Mouse (Mus musculus) activated CD4-positive, CD25-positive, alpha-beta regulatory T cell, adult 4 months (primary cell): ENCODE measurements around the gene 1600002K03Rik. TPM values are rescaled to one million over a fixed set of nuclear protein-coding genes. Genes with fewer than 3 reads are reported as not detected.
"Not testable (repeated sequence)": the region's sequence is repeated elsewhere in the genome, so short reads cannot be mapped to it uniquely, and the experiment has no call there.

Experiments used
- ATAC-seq: one replicate; pipeline ENCODE4 v1.8.0; 2017
- polyA plus RNA-seq, 2 experiments: library from polyadenylated mRNA; unstranded; fragments of 100-300 nt; shearing (Covaris generic); gene quantifications; one replicate each; pipeline ENCODE4 v1.2.1; 2017

Gene 1600002K03Rik
- polyA plus RNA-seq, 2 experiments from 2014 or later: 18.0 to 22.7 TPM

- ATAC-seq: no peak
These were observed 17.5 kb upstream of the 1600002K03Rik start for GRCm38 (mm10) chr10:80155277-80155676.

DNA sequence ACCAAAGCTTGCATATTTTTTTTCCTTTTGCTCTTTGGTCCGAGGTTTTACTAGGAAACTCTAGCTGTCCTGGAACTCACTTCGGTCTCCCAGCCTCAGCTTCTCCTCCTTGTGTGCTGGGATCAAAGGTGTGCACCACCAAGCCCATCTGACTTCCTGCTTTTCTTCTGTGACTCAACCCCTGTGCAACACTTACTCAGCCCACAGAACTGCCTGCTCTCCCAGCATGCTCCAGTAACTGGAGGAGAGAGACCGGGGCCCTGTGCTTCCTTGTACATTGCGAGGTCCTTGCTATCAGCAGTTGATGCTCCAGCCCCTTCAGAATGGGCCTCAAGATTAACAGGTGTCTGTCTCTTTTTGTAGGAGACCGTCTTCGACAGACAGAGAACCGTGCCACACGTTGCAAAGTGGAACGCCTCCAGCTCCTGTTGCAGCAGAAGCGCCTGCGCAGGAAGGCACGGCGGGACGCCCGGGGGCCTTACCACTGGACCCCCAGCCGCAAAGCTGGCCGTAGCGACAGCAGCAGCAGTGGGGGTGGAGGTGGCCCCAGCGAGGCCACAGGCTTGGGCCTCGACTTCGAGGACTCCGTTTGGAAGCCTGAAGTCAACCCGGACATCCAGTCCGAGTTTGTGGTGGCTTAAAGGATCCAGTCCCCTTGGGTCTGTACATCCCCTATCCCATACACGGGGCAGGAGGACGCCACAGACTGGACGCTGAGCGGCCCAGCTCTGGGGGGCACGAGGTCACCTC lies 16.6 kb upstream of the 1600002K03Rik start:
- ATAC-seq: no peak

GRCm38 (mm10) chr10:80156752-80157053 lies 16.0 kb upstream of the 1600002K03Rik start:
- ATAC-seq: no peak

- ATAC-seq: no peak
These were observed 15.4 kb upstream of the 1600002K03Rik start for GRCm38 (mm10) chr10:80157141-80157929.

DNA sequence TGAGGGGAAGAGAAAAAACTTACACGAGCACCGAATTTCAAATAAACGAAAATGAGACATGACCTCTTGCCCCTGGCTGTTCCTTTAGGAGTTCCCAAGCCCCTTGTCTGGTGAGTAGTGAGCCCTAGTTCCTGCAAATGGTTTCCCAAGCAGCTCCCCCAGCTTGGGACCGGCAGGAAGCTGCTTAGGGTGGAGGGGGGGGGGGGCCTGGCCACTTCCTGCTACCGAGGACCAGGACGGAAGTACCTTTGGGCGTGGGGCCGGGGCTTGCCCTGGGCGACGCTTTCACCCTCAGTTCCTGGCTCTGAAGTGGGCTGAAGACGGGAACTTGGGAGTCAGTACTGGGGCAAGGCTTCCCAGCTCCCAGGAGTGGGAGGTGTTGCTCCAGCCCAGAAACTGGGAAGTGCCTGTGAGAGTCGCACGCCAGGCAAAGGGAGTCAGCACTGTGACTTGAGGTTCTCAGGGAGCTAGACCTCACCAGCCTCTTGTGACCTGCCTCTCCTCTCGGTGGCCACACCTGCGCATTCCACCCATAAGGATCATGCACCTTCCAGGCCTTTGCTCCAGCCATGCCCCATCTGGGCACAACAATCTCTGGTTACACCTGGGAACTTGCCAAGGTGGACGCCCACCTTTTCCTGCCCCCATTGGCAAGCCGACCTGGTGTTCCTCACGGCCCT lies 14.3 kb upstream of the 1600002K03Rik start:
- peak; percentile 40 for ATAC-seq

GRCm38 (mm10) chr10:80159021-80159560 lies 13.7 kb upstream of the 1600002K03Rik start:
- peak; percentile 3 for ATAC-seq

- peak; percentile 77 for ATAC-seq
These were observed 12.9 kb upstream of the 1600002K03Rik start for GRCm38 (mm10) chr10:80159561-80160454.

- no peak for ATAC-seq
These were observed 12.0 kb upstream of the 1600002K03Rik start for GRCm38 (mm10) chr10:80160455-80161371.

DNA sequence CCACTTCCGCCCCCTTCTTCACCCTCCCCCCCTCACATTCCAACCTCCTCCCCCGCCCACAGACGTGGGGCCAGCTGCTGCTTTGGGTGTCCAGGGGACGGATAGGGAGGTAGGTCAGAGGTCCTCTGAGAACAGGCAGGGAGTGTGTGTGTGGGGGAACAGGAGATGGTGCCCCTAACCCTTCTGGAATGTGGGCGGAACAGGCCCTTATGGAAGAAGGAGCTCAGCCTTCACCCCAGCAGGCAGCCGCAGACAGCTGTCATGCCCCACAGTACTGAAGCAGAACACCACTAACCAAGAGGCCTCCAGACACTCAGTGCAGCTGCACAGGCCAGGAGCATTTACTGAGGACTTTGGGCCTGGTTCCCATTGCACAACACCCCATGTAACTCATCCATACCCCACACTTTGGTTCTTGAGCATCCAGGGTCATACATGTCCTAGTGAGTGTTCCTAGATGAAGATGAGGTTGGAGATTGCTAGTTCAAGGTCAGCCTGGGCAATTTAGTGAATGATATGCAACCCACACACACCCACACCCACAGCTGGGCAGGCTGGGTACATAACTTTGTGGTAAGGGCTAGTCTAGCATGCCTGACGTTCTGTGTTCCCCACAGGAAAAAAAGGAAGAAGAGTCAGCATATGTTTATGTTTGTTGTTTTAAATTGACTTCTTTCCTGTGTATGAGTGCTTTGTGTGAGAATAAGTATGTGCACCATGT lies 11.1 kb upstream of the 1600002K03Rik start:
- ATAC-seq: no peak

- ATAC-seq: no peak
These were observed 10.5 kb upstream of the 1600002K03Rik start for GRCm38 (mm10) chr10:80162243-80162608.

DNA sequence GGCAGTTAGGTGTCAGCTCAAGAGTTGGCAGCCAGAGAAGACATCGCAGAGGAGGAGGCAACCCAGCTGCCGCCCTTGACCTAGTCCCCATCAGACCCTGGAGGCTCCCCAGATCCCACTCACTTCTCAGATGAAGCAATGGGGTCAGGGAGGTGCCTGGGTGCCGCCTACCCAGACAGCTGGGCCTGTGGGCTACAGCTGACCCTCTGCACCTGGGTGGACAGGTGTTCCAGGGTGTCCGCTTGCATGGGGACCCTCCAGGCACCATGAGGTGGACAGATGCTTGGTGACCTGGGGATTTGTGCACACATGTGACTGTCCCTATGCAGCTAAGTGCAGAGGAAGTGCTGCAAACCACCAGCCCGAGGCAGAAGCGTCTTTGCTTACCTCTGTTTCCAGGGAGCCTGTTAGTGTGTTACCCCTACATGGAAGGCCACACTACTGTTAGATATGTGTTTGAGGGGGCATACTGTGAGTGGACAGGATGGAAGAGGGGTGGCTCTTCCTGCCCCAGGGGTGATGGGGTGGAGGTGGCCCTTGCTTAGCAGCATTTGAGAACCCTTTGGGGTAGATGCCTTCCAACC lies 9.9 kb upstream of the 1600002K03Rik start:
- ATAC-seq: no peak

- ATAC-seq: no peak
These were observed 9.0 kb upstream of the 1600002K03Rik start for GRCm38 (mm10) chr10:80163721-80164120.

DNA sequence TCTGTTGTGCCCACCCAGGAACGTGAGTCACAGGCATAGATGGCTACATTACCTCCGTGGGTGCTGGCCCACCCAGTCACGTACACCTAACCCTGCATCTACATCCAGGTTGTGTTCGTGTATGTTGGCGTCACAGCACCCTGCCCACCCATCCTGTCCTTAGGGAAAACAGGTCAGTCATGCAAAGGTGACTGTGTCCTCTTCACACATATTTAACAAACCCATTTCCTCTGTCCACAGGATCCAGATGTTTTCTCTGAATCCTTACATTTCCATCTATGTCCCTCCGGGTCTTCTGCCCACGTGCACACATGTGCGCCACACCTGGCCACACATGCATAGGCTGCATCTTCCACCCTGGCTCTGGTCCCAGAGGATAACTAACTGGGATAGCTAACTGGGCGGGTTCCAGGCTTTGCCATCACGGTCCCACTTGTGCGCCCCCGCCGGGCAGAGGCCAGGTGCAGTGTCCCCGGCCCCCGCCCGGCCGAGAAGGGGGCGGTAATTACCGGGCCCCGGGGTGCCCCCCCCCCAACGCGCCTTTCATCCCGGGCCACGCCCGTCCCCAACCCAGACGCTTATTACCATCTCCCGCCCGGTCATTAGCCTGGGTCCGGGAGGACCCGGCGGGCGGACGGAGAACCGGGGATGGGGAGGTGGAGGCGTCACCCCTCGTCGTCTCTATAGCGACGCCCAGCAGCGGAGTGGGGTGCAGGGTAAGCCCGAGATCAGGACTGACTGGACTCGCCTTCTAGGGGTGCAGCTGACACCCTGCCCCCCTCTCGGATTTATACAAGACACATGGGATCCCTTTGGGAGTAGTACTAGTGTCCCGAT lies 8.4 kb upstream of the 1600002K03Rik start:
- no peak for ATAC-seq

GRCm38 (mm10) chr10:80164998-80165344 lies 7.8 kb upstream of the 1600002K03Rik start:
- ATAC-seq: peak; percentile 17

GRCm38 (mm10) chr10:80165392-80166128 lies 7.2 kb upstream of the 1600002K03Rik start, which contains the start of gene Cirbp:
Cirbp (plus strand) TSS chr10:80165985.
- no peak for ATAC-seq

DNA sequence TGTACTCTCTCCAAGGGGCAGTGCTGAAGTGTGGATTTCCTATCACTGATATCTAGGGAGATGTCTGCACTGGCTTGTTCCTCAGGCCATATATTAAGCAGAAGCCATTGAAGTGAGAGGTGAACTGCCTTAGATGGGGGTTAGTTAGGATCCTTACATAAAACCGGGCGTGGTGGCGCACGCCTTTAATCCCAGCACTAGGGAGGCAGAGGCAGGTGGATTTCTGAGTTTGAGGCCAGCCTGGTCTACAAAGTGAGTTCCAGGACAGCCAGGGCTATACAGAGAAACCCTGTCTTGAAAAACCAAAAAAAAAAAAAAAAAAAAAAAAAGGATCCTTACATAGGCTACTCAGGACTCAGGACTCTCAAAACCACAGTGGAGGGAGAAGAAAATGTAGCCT lies 6.6 kb upstream of the 1600002K03Rik start:
- not testable (repeated sequence) for ATAC-seq

- peak; percentile 88 for ATAC-seq
These were observed 5.2 kb upstream of the 1600002K03Rik start for GRCm38 (mm10) chr10:80167460-80168037.
